Mouse (Mus musculus): ENCODE data around the gene Mgat4d.
A peak's percentile ranks its signal among the peaks of the same experiment; 100 is the strongest.
"Not testable (repeated sequence)": the region's sequence is repeated elsewhere in the genome, so short reads cannot be mapped to it uniquely, and the experiment has no call there.

Gene Mgat4d

GRCm38 (mm10) chr8:83392521-83392920 is 44.2 kb downstream of the Mgat4d start:
- no peak for DNase-seq (ENCODE audit: low spot score)

GRCm38 (mm10) chr8:83394325-83394724 is 46.1 kb downstream of the Mgat4d start:
- DNase-seq (ENCODE audit: low spot score) = no peak

- DNase-seq (ENCODE audit: low spot score) = no peak
Observed at GRCm38 (mm10) chr8:83396680-83397079, 48.4 kb downstream of the Mgat4d start.

GRCm38 (mm10) chr8:83397726-83398125 is 49.5 kb downstream of the Mgat4d start:
- no peak for DNase-seq (ENCODE audit: low spot score)

- DNase-seq (ENCODE audit: low spot score) = no peak
Observed at GRCm38 (mm10) chr8:83405548-83405947, 57.3 kb downstream of the Mgat4d start.

- peak; percentile 68 for DNase-seq (ENCODE audit: low spot score)
Observed at GRCm38 (mm10) chr8:83406836-83407235, 58.6 kb downstream of the Mgat4d start.

GRCm38 (mm10) chr8:83408496-83408895 is 60.2 kb downstream of the Mgat4d start:
- no peak for DNase-seq (ENCODE audit: low spot score)

GRCm38 (mm10) chr8:83416878-83417277 is 68.6 kb downstream of the Mgat4d start:
- DNase-seq (ENCODE audit: low spot score) = no peak

GRCm38 (mm10) chr8:83417970-83418369 is 69.7 kb downstream of the Mgat4d start:
- DNase-seq (ENCODE audit: low spot score) = no peak

GRCm38 (mm10) chr8:83418805-83419516 is 70.7 kb downstream of the Mgat4d start:
- DNase-seq (ENCODE audit: low spot score) = no peak

- no peak for DNase-seq (ENCODE audit: low spot score)
Observed at GRCm38 (mm10) chr8:83421354-83421753, 73.1 kb downstream of the Mgat4d start.

GRCm38 (mm10) chr8:83423032-83423825 is 75.0 kb downstream of the Mgat4d start:
- no peak for DNase-seq (ENCODE audit: low spot score)

GRCm38 (mm10) chr8:83425202-83425601 is 76.9 kb downstream of the Mgat4d start:
- no peak for DNase-seq (ENCODE audit: low spot score)

GRCm38 (mm10) chr8:83426104-83426759 is 78.0 kb downstream of the Mgat4d start:
- DNase-seq (ENCODE audit: low spot score) = no peak

GRCm38 (mm10) chr8:83426949-83427348 is 78.7 kb downstream of the Mgat4d start:
- DNase-seq (ENCODE audit: low spot score) = no peak

- not testable (repeated sequence) for DNase-seq (ENCODE audit: low spot score)
Observed at GRCm38 (mm10) chr8:83428621-83429020, 80.3 kb downstream of the Mgat4d start.

- DNase-seq (ENCODE audit: low spot score) = no peak
Observed at GRCm38 (mm10) chr8:83429071-83429524, 80.8 kb downstream of the Mgat4d start.
